Mouse (Mus musculus) E14TG2a.4 (cell line): Measurements from ENCODE around the gene A930018P22Rik.

Source experiments
- CTCF ChIP-seq: conservative IDR thresholded peaks from 2 replicates; pipeline ENCODE4 v1.5.1; 2014; ENCODE audit warnings: low read length
- NANOG ChIP-seq: IDR thresholded peaks from 2 replicates; pipeline ENCODE4 v1.6.1; 2014; ENCODE audit warnings: borderline replicate concordance, low read length, mixed read lengths
- POU5F1 ChIP-seq: IDR thresholded peaks from 2 replicates; pipeline ENCODE4 v1.6.1; 2014; ENCODE audit warnings: low read length, borderline replicate concordance

DNA sequence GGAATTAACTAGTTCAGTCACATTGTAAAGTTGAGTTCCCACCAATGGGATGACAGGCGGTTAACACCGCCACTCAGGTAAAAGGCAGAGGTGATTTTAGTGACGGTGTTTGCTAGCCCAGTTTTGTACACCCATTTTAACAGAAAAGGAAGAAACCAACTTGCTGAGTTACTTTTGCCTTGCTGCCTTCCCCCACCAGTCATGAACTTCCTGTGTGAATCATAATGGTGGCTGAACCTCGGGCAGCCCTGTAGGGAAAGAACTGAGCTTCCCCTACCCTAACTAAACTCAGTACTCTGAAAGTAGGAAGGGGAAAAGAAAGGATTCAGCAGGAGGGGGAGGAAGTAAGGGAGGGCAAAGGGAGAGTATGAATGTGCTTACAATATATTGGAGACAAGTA lies 12.5 kb upstream of the A930018P22Rik start:
- no peak for TF ChIP-seq CTCF
- TF ChIP-seq POU5F1, result no peak
- no peak for TF ChIP-seq NANOG
